Mouse (Mus musculus) ES-Bruce4 (cell line): ENCODE data around the gene Vangl2. TPM values are rescaled to one million over a fixed set of nuclear protein-coding genes. Genes with fewer than 3 reads are reported as not detected.

ENCODE experiments used
- H3K27ac ChIP-seq: 2 replicates; pipeline ENCODE4 v1.5.1; 2012; ENCODE audit warnings: low read length, inconsistent platforms; ENCODE audit not compliant: insufficient read depth
- H3K27me3 ChIP-seq: 2 replicates; pipeline ENCODE4 v1.6.1; 2012; ENCODE audit warnings: mild to moderate bottlenecking, low read length, inconsistent platforms; ENCODE audit not compliant: control insufficient read depth, poor library complexity, insufficient read depth, severe bottlenecking
- H3K36me3 ChIP-seq: 2 replicates; pipeline ENCODE4 v1.6.1; 2012; ENCODE audit warnings: inconsistent platforms, mild to moderate bottlenecking, low read length, moderate library complexity; ENCODE audit not compliant: control insufficient read depth, poor library complexity, insufficient read depth, severe bottlenecking
- H3K4me1 ChIP-seq: one replicate; pipeline ENCODE4 v1.8.1; 2011; ENCODE audit warnings: low read length; ENCODE audit not compliant: control insufficient read depth, insufficient read depth
- H3K4me3 ChIP-seq: 2 replicates; pipeline ENCODE4 v1.5.1; 2011; ENCODE audit warnings: low read depth, mild to moderate bottlenecking, low read length
- H3K9ac ChIP-seq: 2 replicates; pipeline ENCODE4 v1.6.1; 2012; ENCODE audit warnings: low read depth, mild to moderate bottlenecking, inconsistent platforms; ENCODE audit not compliant: poor library complexity, severe bottlenecking
- H3K9me3 ChIP-seq: replicated peaks from 2 replicates; pipeline ENCODE4 v1.6.1; 2012; ENCODE audit warnings: mild to moderate bottlenecking, low read length, inconsistent platforms; ENCODE audit not compliant: control insufficient read depth, poor library complexity, insufficient read depth, severe bottlenecking
- CTCF ChIP-seq: IDR thresholded peaks from one replicate; pipeline ENCODE4 v1.8.1; 2011; ENCODE audit warnings: low read depth, low read length
- EP300 ChIP-seq: IDR thresholded peaks from 2 replicates; pipeline ENCODE4 v1.6.1; 2011; ENCODE audit warnings: low read depth, low read length; ENCODE audit not compliant: insufficient read depth
- POLR2A ChIP-seq: IDR thresholded peaks from one replicate; pipeline ENCODE4 v1.8.1; 2011; ENCODE audit warnings: low read length; ENCODE audit not compliant: insufficient read depth
- polyA plus RNA-seq: library from polyadenylated mRNA; stranded (reverse); fragments of >200 nt; gene quantifications from 2 replicates; pipeline ENCODE4 v1.2.4, GENCODE M21; 2011; ENCODE audit warnings: low read depth; ENCODE audit not compliant: missing spikeins, insufficient read depth, insufficient read length

Gene Vangl2
- polyA plus RNA-seq, 1 experiment: 29.7 TPM

DNA sequence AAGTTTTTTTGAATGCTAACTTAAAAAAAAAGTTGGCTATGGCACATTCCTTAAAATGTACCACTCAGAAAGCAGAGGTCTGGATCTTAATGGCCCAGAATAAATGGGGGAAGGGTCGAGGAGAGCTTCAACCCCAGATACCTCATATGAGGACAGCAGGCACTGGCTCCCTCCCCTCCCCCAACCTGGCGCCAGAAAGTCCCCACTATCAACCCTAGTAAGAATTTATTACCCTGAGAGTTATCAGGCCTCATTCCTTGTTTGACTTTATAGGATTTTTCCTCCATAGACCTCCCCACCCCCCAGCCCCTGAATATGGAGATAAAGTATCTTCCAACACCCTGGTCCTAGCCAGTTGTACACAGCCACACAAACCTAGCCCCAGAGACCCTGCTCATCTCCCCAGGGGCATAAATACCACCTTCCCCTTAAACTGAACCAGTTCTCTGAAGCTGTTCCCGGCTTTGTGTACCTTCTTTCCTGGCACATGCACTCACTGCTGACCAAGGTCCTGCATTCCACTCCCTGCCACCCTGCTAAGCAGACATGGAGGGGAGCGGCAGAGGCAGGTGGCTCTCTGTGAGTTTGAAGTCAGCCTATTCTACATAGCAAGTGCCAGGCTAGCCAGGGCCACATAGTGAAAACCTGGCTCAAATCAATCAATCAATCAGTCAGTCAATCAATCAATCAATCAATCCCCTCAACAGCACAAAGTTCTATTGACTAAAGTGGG, 35.2 kb upstream of the Vangl2 start:
- TF ChIP-seq POLR2A (no peak), CTCF (no peak)
- Histone ChIP-seq H3K4me3 (no peak overlapping the region), H3K4me1 (peaks cover 3% of the 10 kb centered on the region), H3K9me3 (no peaks in the 10 kb centered on the region), H3K36me3 (no peaks in the 10 kb centered on the region), H3K9ac (no peak overlapping the region), H3K27me3 (no peaks in the 10 kb centered on the region), H3K27ac (no peak overlapping the region)

GRCm38 (mm10) chr1:172062101-172062500, 33.9 kb upstream of the Vangl2 start:
- Histone ChIP-seq H3K9ac (no peak overlapping the region), H3K36me3 (no peaks in the 10 kb centered on the region), H3K9me3 (no peaks in the 10 kb centered on the region), H3K4me3 (no peak overlapping the region), H3K27me3 (no peaks in the 10 kb centered on the region), H3K27ac (no peak overlapping the region), H3K4me1 (peaks cover 6% of the 10 kb centered on the region)
- TF ChIP-seq EP300: no peak
- no peak for TF ChIP-seq CTCF
- TF ChIP-seq POLR2A: no peak

- Histone ChIP-seq H3K27ac (no peak overlapping the region), H3K36me3 (no peaks in the 10 kb centered on the region), H3K4me1 (peaks cover 6% of the 10 kb centered on the region), H3K27me3 (no peaks in the 10 kb centered on the region), H3K9me3 (no peaks in the 10 kb centered on the region), H3K9ac (no peak overlapping the region), H3K4me3 (no peak overlapping the region)
- no peak for TF ChIP-seq POLR2A
- peak; percentile 67; the same call in 1 of the 2 replicates for TF ChIP-seq EP300
Measured at GRCm38 (mm10) chr1:172061217-172061616, 33.0 kb upstream of the Vangl2 start.

GRCm38 (mm10) chr1:172060659-172061058, 32.4 kb upstream of the Vangl2 start:
- no peaks in the 10 kb centered on the region for H3K9me3 ChIP-seq
- no peak overlapping the region for H3K9ac ChIP-seq
- H3K27me3 ChIP-seq: no peaks in the 10 kb centered on the region
- no peak overlapping the region for H3K4me3 ChIP-seq
- H3K36me3 ChIP-seq: no peaks in the 10 kb centered on the region
- H3K4me1 ChIP-seq: peaks cover 6% of the 10 kb centered on the region
- TF ChIP-seq CTCF (no peak), EP300 (no peak), POLR2A (no peak)
- no peak overlapping the region for H3K27ac ChIP-seq

DNA sequence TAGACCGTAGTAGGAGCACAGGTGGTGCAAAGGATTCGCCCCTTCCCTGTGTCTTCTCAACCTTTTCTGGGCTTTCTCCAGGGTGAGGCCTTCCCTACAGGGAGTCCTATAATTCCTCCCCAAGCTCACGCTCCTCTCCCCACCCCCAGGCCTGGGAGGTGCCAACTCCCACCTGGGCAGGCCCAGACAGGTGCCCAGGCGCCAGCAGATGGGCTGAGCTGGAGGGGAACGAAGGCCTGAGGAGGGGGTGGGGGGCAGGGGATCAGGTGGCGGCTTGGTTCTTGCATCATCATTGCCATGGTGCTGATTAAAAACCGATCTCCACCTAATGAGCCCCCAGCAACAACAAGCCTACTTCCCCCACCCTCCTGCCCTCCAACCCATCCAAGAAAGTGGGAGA, 30.6 kb upstream of the Vangl2 start:
- H3K36me3 ChIP-seq: no peaks in the 10 kb centered on the region
- TF ChIP-seq EP300: no peak
- TF ChIP-seq CTCF: no peak
- no peak for TF ChIP-seq POLR2A
- H3K4me1 ChIP-seq: peaks cover 6% of the 10 kb centered on the region
- no peak overlapping the region for H3K4me3 ChIP-seq
- H3K9ac ChIP-seq: no peak overlapping the region
- no peaks in the 10 kb centered on the region for H3K9me3 ChIP-seq
- no peaks in the 10 kb centered on the region for H3K27me3 ChIP-seq
- H3K27ac ChIP-seq: no peak overlapping the region

DNA sequence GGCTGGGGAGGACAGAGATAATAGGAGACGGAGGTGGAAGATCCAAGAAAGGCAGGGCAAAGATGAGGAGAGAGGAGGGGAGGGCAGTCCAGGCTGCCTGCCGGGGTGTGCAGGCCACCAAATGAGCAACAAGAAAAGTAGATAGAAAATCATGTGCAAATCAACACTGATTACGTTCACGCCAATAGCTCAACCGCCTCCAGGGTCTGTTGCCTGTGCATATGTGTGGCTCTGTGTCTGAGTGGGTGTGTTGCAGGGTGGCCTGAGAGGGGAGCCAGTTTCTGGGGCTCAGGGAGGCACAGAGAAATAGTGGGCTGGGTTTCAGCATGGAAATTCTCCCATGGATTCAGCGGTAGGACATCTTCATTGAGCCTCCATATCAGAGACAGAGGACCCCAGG, 30.1 kb upstream of the Vangl2 start:
- Histone ChIP-seq H3K27ac (no peak overlapping the region), H3K36me3 (no peaks in the 10 kb centered on the region), H3K9me3 (no peaks in the 10 kb centered on the region), H3K4me1 (peaks cover 6% of the 10 kb centered on the region), H3K4me3 (no peak overlapping the region), H3K9ac (no peak overlapping the region), H3K27me3 (no peaks in the 10 kb centered on the region)
- TF ChIP-seq CTCF (no peak), EP300 (no peak), POLR2A (no peak)
